Mouse (Mus musculus): ENCODE data around the gene 1700001C02Rik.

The 1700001C02Rik gene

GRCm38 (mm10) chr5:30495288-30495687, 29.4 kb downstream of the 1700001C02Rik start:
- DNase-seq = no peak

DNA sequence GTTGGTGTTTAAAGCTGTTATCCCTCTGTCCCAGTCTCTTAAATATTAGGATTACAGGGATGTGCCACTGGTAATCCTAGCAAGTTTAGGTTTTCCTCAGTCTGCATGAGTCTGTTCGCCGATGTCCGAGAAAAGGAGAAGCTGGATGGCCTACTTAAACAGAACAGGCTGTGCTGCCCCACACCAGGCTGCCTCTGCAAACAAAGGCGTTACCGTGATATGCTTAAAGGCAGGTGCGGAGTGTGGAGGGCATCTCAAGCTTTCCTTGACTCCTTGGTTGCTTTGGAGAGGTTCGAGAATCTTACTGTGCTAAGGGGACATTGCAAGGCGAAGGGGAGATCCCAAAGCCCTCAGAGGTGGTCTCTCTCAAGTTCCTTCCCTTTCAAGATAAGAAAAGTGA, 31.0 kb downstream of the 1700001C02Rik start:
- no peak for DNase-seq

- no peak for DNase-seq
Observed at GRCm38 (mm10) chr5:30497299-30497698, 31.5 kb downstream of the 1700001C02Rik start.

- DNase-seq = no peak
Observed at GRCm38 (mm10) chr5:30513111-30513510, 47.3 kb downstream of the 1700001C02Rik start.

DNA sequence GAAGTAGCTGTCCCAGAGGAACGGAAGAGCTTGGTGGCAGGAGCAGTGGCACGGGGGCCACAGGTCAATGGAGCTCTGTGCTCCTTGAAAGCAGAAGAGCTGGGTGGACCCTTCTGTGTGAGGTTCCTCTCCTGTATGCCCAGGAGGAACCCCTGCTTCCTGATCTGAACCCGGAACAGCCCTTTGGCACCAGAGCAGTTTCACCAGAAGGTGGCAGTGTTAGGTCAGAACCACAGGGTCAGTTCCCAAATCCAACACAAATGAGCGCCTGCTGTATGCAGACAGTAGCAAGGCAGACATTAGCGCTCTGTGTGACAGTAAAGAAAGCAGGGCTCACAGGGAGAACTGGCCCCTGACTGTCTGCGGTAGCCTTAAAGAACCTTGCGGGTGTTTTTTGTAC, 50.5 kb downstream of the 1700001C02Rik start:
- DNase-seq = peak; percentile 70

DNA sequence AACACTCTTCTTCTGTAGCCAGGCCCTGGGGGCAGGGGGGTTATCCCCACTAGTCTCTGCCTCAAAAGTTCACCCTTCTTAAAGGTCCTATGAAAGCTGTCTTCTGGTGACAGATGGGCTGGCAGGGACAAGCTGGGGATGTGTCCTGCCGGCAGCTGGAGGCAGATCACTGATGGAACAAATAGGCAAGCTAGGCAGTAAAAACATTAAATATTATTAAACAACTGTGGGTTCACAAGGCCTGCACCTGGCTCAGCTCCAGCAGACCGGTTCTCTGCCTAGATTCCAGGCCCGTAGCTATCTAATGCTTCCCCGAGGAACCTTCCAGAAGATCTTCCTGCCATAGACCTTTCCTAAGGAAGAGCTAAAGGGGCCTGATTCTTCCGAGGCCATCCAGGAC, 52.3 kb downstream of the 1700001C02Rik start:
- no peak for DNase-seq

GRCm38 (mm10) chr5:30518547-30518946, 52.7 kb downstream of the 1700001C02Rik start:
- DNase-seq = no peak

DNA sequence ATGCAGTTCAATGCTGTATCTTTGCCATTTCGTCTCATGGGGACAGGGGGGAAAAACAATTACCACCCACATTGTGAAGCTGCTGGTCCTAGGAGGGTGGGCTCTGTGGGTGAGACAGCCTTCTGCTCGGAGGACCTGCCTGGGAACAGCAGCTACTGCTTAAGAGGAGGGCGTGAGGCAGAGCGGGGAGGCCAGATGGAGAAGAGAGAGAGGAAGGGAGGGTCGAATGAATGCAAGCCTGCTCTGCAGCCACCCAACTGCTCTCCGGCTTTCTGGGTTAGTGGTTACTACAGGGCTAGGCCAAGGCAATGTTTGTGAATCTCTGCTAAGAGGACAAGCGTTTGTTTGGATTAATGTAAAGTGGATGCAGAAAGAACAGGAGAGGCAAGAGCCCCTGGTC, 53.6 kb downstream of the 1700001C02Rik start:
- DNase-seq = no peak

DNA sequence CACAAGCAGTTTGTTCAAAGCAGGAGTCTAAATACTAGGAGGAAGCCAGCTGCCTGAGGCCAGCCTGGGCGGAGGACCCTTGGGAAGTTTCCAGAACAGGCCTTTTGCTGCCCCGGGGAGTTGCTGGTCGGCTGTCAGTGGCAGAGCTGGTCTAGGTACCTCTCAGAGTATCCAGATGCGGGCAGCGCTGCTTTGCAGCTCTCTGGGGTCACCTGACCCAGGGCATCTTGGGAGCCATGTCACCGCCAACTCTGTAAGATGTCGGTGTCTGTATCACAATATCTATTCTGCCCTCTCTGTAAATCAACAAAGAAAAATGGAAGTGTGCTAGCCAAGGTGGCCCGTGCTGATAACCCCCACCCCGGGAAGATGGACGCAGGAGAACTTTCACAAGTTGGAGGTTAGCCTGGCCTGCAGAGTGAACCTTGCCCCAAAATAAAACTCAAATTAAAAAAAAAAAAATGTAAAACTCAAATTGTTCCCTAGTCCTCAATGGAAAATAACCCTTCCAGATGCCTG, 54.4 kb downstream of the 1700001C02Rik start:
- no peak for DNase-seq

DNA sequence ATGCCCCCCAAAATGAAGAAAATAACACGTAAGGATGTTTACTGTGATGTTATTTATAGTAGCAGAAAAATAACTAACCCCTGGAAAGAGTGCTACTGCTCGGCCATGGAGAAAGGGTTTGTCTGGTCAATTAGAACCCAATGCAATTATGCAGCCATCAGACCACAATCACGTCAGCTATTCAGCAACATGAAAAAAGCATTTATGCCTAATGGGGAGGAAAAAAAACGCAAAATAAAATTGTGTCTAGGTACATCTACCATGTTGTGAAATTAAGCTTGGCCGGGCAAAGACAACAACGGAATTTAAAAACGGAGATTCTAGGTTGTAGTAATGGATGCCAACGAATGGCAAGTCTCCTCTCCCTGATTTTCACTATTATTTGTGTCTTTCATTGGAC, 56.6 kb downstream of the 1700001C02Rik start:
- DNase-seq = no peak

GRCm38 (mm10) chr5:30523131-30523530, 57.3 kb downstream of the 1700001C02Rik start:
- no peak for DNase-seq

DNA sequence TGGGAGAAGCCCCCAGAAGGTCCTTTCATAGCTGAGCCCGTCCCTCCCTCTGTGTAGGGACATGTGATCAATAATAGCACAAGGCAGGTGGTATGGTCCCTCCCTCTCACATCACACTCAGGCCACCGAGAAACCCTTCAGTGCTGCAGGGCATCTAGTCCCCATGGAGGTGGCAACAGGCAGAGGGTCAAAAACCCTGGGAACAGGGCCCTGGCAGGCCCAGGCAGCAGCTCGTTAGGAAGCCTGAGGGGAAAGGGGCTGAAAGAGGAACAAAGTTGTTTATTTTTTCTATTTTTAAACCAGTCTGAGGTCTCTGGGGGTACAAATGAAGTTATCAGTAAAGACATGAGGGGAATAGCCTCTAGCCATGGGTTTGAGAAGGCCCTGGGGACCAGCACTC, 58.4 kb downstream of the 1700001C02Rik start:
- DNase-seq = no peak

- no peak for DNase-seq
Observed at GRCm38 (mm10) chr5:30525920-30526836, 60.3 kb downstream of the 1700001C02Rik start.

DNA sequence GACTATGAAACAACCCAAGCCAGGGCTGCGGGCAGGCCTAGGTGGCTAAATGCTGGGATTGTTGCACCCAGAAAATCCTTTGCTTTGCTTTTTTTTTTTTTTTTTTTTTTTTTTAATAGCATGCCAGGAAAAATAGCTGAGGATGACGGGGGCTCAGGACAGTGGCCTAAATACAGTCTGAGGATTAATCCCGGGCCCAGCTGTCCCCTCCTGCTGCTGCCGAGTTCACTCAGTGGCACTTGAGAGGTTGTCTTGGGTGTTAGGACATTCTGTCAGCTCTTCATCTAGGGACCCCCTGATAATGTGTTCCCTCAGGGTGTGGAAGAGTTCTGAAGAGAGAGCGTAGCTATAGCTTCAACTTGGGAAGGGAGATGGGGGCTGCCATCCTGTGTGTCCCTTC, 61.3 kb downstream of the 1700001C02Rik start:
- DNase-seq = no peak

DNA sequence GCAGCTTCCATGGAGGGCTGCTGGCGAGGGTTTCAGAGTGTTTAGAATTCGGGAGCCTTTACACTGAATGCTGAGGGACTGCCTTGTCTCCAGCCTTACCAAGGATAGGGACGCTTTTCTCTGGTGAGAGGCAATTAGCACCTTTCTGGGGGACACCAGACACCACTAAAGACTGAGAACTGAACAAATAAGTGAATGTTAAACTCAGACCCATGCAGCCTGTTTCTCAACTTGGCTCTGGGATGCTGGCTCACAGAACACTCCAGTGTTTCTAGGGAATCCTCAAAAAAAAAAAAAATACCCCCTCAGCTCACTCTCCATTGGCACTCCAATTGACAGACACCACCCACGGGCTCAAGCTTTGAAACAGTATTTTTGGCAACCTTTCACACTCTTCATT, 63.1 kb downstream of the 1700001C02Rik start:
- no peak for DNase-seq
